In genomic region chr2:35048851-35049250, GRCm38 (mm10) we compare ENCODE assay signal across 9 mouse cellular contexts. TPM values are rescaled to one million over a fixed set of nuclear protein-coding genes. Genes with fewer than 3 reads are reported as not detected.
DNase-seq lines count a peak whose midpoint lies in the region; ATAC-seq and TF ChIP-seq lines count a peak whose summit lies in the region.
"Had no signal": no experiment of that assay in that cellular context is flagged by ENCODE, and none has a peak within 500 bp of the region (broad histone marks: within the 10 kb centered on the region; RNA-seq: fewer than 3 reads in every experiment).

No protein-coding gene starts in this region.

- ATAC-seq in Patski = no peak
- ATAC-seq in granulocyte monocyte progenitor cell, adult 5-6 weeks (replicated peaks; ENCODE audit: poor library complexity, severe bottlenecking) = peak; percentile 73
- ATAC-seq in activated CD4-positive, CD25-positive, alpha-beta regulatory T cell, adult 4 months = no peak

- H3K4me3 ChIP-seq in kidney, adult 2 months (ENCODE audit: insufficient read depth, low read depth, low read length) = no peak overlapping the region
- H3K4me3 ChIP-seq in CH12.LX (replicated peaks in 1 of 3; ENCODE audit: low read depth in 2 of 3, low read length in 2 of 3, poor library complexity in 1 of 3) = no peak overlapping the region

- H3K79me2 ChIP-seq in CH12.LX (replicated peaks; ENCODE audit: control insufficient read depth, extremely low read depth, insufficient read depth, poor library complexity, severe bottlenecking) = no peaks in the 10 kb centered on the region

- no peak for TF ChIP-seq POLR2A in kidney, adult 2 months (IDR thresholded peaks at IDR 0.05; ENCODE audit: low read depth, low read length)
- no peak for TF ChIP-seq POLR2A in CH12.LX (IDR thresholded peaks at IDR 0.05; ENCODE audit: low read depth, low read length)

- H3K4me1 ChIP-seq in kidney, adult 2 months (ENCODE audit: control insufficient read depth, insufficient read depth, low read length) = no peaks in the 10 kb centered on the region
- H3K4me1 ChIP-seq in CH12.LX (ENCODE audit: control insufficient read depth in 1 of 2, insufficient read depth in 2 of 2) = peaks cover 0 to 8% of the 10 kb centered on the region in 2 experiments; a peak in 2 of 4 replicates

- CTCF ChIA-PET in Patski (lab: Charles Lee) = interaction anchor here (2.4 kb wide), 1 partner anchor 60 kb away, joined by 9 read pairs; the partner anchor contains the start of gene Cntrl

- DNase-seq in kidney, adult 2 months = peak; percentile 35
- DNase-seq in kidney, postnatal 4 days = no peak
- peak; percentile 72 for DNase-seq in CH12.LX (ENCODE audit: extremely low read depth)
- no peak for DNase-seq in Patski (ENCODE audit: low read depth, low spot score)
- peak; percentile 9 to 49 for DNase-seq in spleen, postnatal 10 days (ENCODE audit: low spot score in 2 of 2)
- no peak for DNase-seq in yolk sac, embryonic 10.5 days (ENCODE audit: low spot score)

- TF ChIP-seq EP300 in CH12.LX (IDR thresholded peaks at IDR 0.05; ENCODE audit: low read length) = no peak

- peak; percentile 84 for TF ChIP-seq RAD21 in CH12.LX (IDR thresholded peaks at IDR 0.05; ENCODE audit: low read depth, low read length)

- H3K36me3 ChIP-seq in kidney, adult 2 months (ENCODE audit: control insufficient read depth, insufficient read depth, low read length) = no peaks in the 10 kb centered on the region
- no peaks in the 10 kb centered on the region for H3K36me3 ChIP-seq in CH12.LX (replicated peaks in 1 of 2; ENCODE audit: control insufficient read depth in 1 of 2, insufficient read depth in 1 of 2, low read length in 1 of 2)

- 46% methylated on average over 5 of the region's 5 CpGs for WGBS in kidney, adult 2 months

- H3K9ac ChIP-seq in CH12.LX (ENCODE audit: insufficient read depth, low read depth) = no peak overlapping the region

- POLR2A ChIA-PET in Patski (lab: Charles Lee) = no interaction called here

- peak; percentile 55 for TF ChIP-seq CTCF in kidney, adult 2 months (conservative IDR thresholded peaks at IDR 0.05; ENCODE audit: insufficient read depth, insufficient read length, low read depth, low read length)
- peak; percentile 88 to 90 for TF ChIP-seq CTCF in CH12.LX (conservative IDR thresholded peaks at IDR 0.05 in 1 of 2, IDR thresholded peaks at IDR 0.05 in 1 of 2; ENCODE audit: low read depth in 2 of 2, low read length in 2 of 2)
- TF ChIP-seq CTCF in Patski (IDR thresholded peaks at IDR 0.05) = peak; percentile 61

- no peak overlapping the region for H3K4me2 ChIP-seq in CH12.LX (ENCODE audit: insufficient read depth, low read depth, poor library complexity, severe bottlenecking)

- in situ Hi-C loops in CH12.LX (cut with MboI; ENCODE audit: low pct_ligation_motif_present, low pct_unique_long_range_greater_than_20kb, low sequenced_read_pairs) (no loop called here), Patski (cut with MboI; ENCODE audit: low pct_unique_long_range_greater_than_20kb) (loop anchor here (5.0 to 25.0 kb wide), 2 partner anchors 58 to 313 kb away; partner anchors contain the start of genes 4930568D16Rik and Cntrl)

- H3K9me3 ChIP-seq in CH12.LX (replicated peaks; ENCODE audit: low read length) = no peaks in the 10 kb centered on the region

- H3K27ac ChIP-seq in kidney, adult 2 months (ENCODE audit: insufficient read depth, low read depth, low read length) = no peak overlapping the region
- H3K27ac ChIP-seq in CH12.LX (ENCODE audit: insufficient read depth, low read depth) = no peak overlapping the region

- dilution Hi-C loops in CH12.LX (cut with MboI; ENCODE audit: extremely low pct_ligation_motif_present, extremely low pct_unique_long_range_greater_than_20kb, low sequenced_read_pairs) = no loop called here

- no peaks in the 10 kb centered on the region for H3K27me3 ChIP-seq in kidney, adult 2 months (replicated peaks; ENCODE audit: control insufficient read depth, insufficient read depth, low read length)
- H3K27me3 ChIP-seq in CH12.LX (replicated peaks) (no peaks in the 10 kb centered on the region), Patski (peaks cover 7% of the 10 kb centered on the region)

TF ChIP-seq in CH12.LX, 34 proteins besides CTCF, POLR2A, EP300 and RAD21:
- TF ChIP-seq RCOR1 (conservative IDR thresholded peaks at IDR 0.05; ENCODE audit: low read depth, low read length) (no peak), ZNF384 (IDR thresholded peaks at IDR 0.05; ENCODE audit: low read depth, low read length) (peak; percentile 71), BHLHE40 (IDR thresholded peaks at IDR 0.05; ENCODE audit: low read depth, low read length) (no peak), HCFC1 (IDR thresholded peaks at IDR 0.05; ENCODE audit: low read depth, low read length) (no peak), MAFK (IDR thresholded peaks at IDR 0.05; ENCODE audit: insufficient replicate concordance, low read length) (no peak), JUN (IDR thresholded peaks at IDR 0.05; ENCODE audit: insufficient read depth, low read depth, low read length) (no peak), ZKSCAN1 (IDR thresholded peaks at IDR 0.05; ENCODE audit: borderline replicate concordance, low read depth, low read length) (no peak), NRF1 (IDR thresholded peaks at IDR 0.05; ENCODE audit: low read depth, low read length) (no peak), KAT2A (IDR thresholded peaks at IDR 0.05; ENCODE audit: insufficient replicate concordance, low read length) (no peak), CHD1 (IDR thresholded peaks at IDR 0.05; ENCODE audit: low read depth, low read length) (no peak), IRF4 (IDR thresholded peaks at IDR 0.05; ENCODE audit: low read depth, low read length) (no peak), MXI1 (IDR thresholded peaks at IDR 0.05; ENCODE audit: low read depth, low read length) (0 out of 2 replicates have a peak, but pooled peaks have one; percentile 38), SMC3 (IDR thresholded peaks at IDR 0.05; ENCODE audit: low read depth, low read length) (peak; percentile 90), MYC (IDR thresholded peaks at IDR 0.05; ENCODE audit: low read depth, low read length) (peak; percentile 87), JUND (conservative IDR thresholded peaks at IDR 0.05; ENCODE audit: low read depth, low read length) (peak; percentile 26; the same call in 1 of the 2 replicates), PAX5 (IDR thresholded peaks at IDR 0.05; ENCODE audit: low read length) (no peak), NELFE (IDR thresholded peaks at IDR 0.05; ENCODE audit: low read depth, low read length) (peak; percentile 46; the same call in 1 of the 2 replicates), MEF2A (IDR thresholded peaks at IDR 0.05; ENCODE audit: borderline replicate concordance, low read depth, low read length) (no peak), USF2 (conservative IDR thresholded peaks at IDR 0.05; ENCODE audit: low read depth, low read length) (no peak), GABPA (IDR thresholded peaks at IDR 0.05; ENCODE audit: insufficient replicate concordance, low read depth, low read length) (no peak), POLR2AphosphoS2 (IDR thresholded peaks at IDR 0.05; ENCODE audit: low read depth, low read length) (no peak), SIN3A (IDR thresholded peaks at IDR 0.05; ENCODE audit: low read length) (no peak), ZC3H11A (IDR thresholded peaks at IDR 0.05; ENCODE audit: low read depth, low read length) (peak; percentile 55), MAZ (IDR thresholded peaks at IDR 0.05; ENCODE audit: low read depth, low read length) (no peak), USF1 (IDR thresholded peaks at IDR 0.05; ENCODE audit: low read depth, low read length) (no peak), CHD2 (IDR thresholded peaks at IDR 0.05; ENCODE audit: low read length) (no peak), MAX (IDR thresholded peaks at IDR 0.05; ENCODE audit: low read length) (peak; percentile 49), UBTF (IDR thresholded peaks at IDR 0.05; ENCODE audit: low read depth, low read length) (no peak), TCF12 (IDR thresholded peaks at IDR 0.05; ENCODE audit: low read depth, low read length) (no peak), E2F4 (IDR thresholded peaks at IDR 0.05; ENCODE audit: insufficient replicate concordance, low read depth, low read length) (0 out of 2 replicates have a peak, but pooled peaks have one; percentile 41), TBP (conservative IDR thresholded peaks at IDR 0.05; ENCODE audit: low read depth, low read length) (no peak), ZMIZ1 (IDR thresholded peaks at IDR 0.05; ENCODE audit: low read depth, low read length) (no peak), ETS1 (conservative IDR thresholded peaks at IDR 0.05; ENCODE audit: low read depth, low read length) (no peak), ELF1 (IDR thresholded peaks at IDR 0.05; ENCODE audit: low read depth, low read length) (no peak)

RNA-seq across cellular contexts. Expression of gene Hc, which starts 12.4 kb away (rescaled TPM):
- polyA plus RNA-seq in kidney, adult 2 months (2012; rRNA removed) = 0.13 TPM in 1 of 2 replicates, not detected in the other
- total RNA-seq in CH12.LX (2012; rRNA removed) (0.92 and 1.2 TPM in 2 replicates), CH12.LX (2014; rRNA removed) (0.72 and 0.74 TPM in 2 replicates)
- polyA plus RNA-seq in CH12.LX (2012; ENCODE audit: insufficient read length, low read depth) (0.91 and 1.1 TPM in 2 replicates), Patski (2021) (not detected)
- total RNA-seq in granulocyte monocyte progenitor cell, adult 5-6 weeks (2014; fragmentation: Nextera tagmentation) = not detected in 2 replicates
- not detected in 2 replicates for total RNA-seq in granulocyte monocyte progenitor cell, adult 5-6 weeks (2017)
- polyA plus RNA-seq in activated CD4-positive, CD25-positive, alpha-beta regulatory T cell, adult 4 months (2017; shearing (Covaris generic)) = under 1 TPM; 0.09 to 0.17 TPM
- polyA plus RNA-seq: heart, embryonic 14.5 days had no signal

RNA-seq across cellular contexts. Expression of gene AI182371, which starts 52.5 kb away (rescaled TPM):
- polyA plus RNA-seq in kidney, adult 2 months (2012; rRNA removed) = 0.16 and 0.27 TPM in 2 replicates
- 0.68 and 0.80 TPM in 2 replicates for total RNA-seq in CH12.LX (2012; rRNA removed)
- total RNA-seq in CH12.LX (2014; rRNA removed) = 0.31 and 0.56 TPM in 2 replicates
- 0.74 and 0.90 TPM in 2 replicates for polyA plus RNA-seq in CH12.LX (2012; ENCODE audit: insufficient read length, low read depth)
- 0.12 TPM for polyA plus RNA-seq in Patski (2021)
- total RNA-seq in granulocyte monocyte progenitor cell, adult 5-6 weeks (2014; fragmentation: Nextera tagmentation) = 0.51 and 2.4 TPM in 2 replicates
- total RNA-seq in granulocyte monocyte progenitor cell, adult 5-6 weeks (2017) = 1.3 and 2.1 TPM in 2 replicates
- polyA plus RNA-seq in activated CD4-positive, CD25-positive, alpha-beta regulatory T cell, adult 4 months (2017; shearing (Covaris generic)) = under 1 TPM in 1 of 2 experiments, not detected in 1; 0.78 TPM

Comparison
In these comparisons a context has a peak if more than half of its experiments do, and no peak if none do; other contexts are left out.
1. DNase-seq: peak in kidney, adult 2 months (single experiment), CH12.LX (single experiment) and spleen, postnatal 10 days (2 of 2); none in kidney, postnatal 4 days (0 of 2), Patski (single experiment) and yolk sac, embryonic 10.5 days (single experiment).
2. Peak in every context shown above with its lines, with median percentiles within 50 percentile points of each other: CTCF ChIP-seq.